Mouse (Mus musculus) kidney, embryonic 16.5 days (tissue): ENCODE data around the gene Cpne9. TPM values are rescaled to one million over a fixed set of nuclear protein-coding genes. Genes with fewer than 3 reads are reported as not detected.

Experiments
- ATAC-seq: fragments of 200-750 bp; cut with Nextera tagmentation; 2 replicates; pipeline ENCODE4 v1.8.0; 2017; ENCODE audit warnings: moderate TSS enrichment; ENCODE audit not compliant: low FRiP score, low TSS enrichment
- H3K27ac ChIP-seq: fragments of 300-500 bp; sonication (generic); 2 replicates; pipeline ENCODE4 v1.5.1; 2014; ENCODE audit warnings: low read length
- H3K27me3 ChIP-seq: fragments of 300-500 bp; sonication (generic); 2 replicates; pipeline ENCODE4 v1.6.1; 2014; ENCODE audit warnings: low read length, control low read depth, mixed read lengths; ENCODE audit not compliant: insufficient read depth
- H3K36me3 ChIP-seq: fragments of 300-500 bp; sonication (generic); 2 replicates; pipeline ENCODE4 v1.6.1; 2014; ENCODE audit warnings: low read length, control low read depth, mixed read lengths; ENCODE audit not compliant: insufficient read depth
- H3K4me1 ChIP-seq: fragments of 300-500 bp; sonication (generic); 2 replicates; pipeline ENCODE4 v1.6.1; 2014; ENCODE audit warnings: low read length, control low read depth, mixed read lengths; ENCODE audit not compliant: insufficient read depth
- H3K4me2 ChIP-seq: fragments of 300-500 bp; sonication (generic); replicated peaks from 2 replicates; pipeline ENCODE4 v1.6.1; 2014; ENCODE audit warnings: low read depth, low read length
- H3K4me3 ChIP-seq: fragments of 300-500 bp; sonication (generic); 2 replicates; pipeline ENCODE4 v1.5.1; 2014; ENCODE audit warnings: mild to moderate bottlenecking, low read length
- H3K9ac ChIP-seq: fragments of 300-500 bp; sonication (generic); replicated peaks from 2 replicates; pipeline ENCODE4 v1.6.1; 2014; ENCODE audit warnings: low read length
- H3K9me3 ChIP-seq: fragments of 300-500 bp; sonication (generic); 2 replicates; pipeline ENCODE4 v1.6.1; 2016; ENCODE audit warnings: low read length, control low read depth
- WGBS: fragments of 180-500 bp; shearing (Covaris S2); extraction: QIAGEN DNeasy Blood & Tissue Kit; methylation state at CpG from one replicate; pipeline ENCODE4 v1.1.7; 2014; 5-methylcytosine and 5-hydroxymethylcytosine counted together
- polyA plus RNA-seq: library from polyadenylated mRNA; unstranded; fragments of >200 nt; fragmentation: Nextera tagmentation; extraction: Ambion mirVana; gene quantifications from 2 replicates; pipeline ENCODE4 v1.2.1, GENCODE M21; 2015

Cpne9 gene
- polyA plus RNA-seq, 1 experiment from 2014 or later: not detected

GRCm38 (mm10) chr6:113350538-113350937, 68.4 kb downstream of the Cpne9 start:
- Histone ChIP-seq H3K4me3 (no peak overlapping the region), H3K9me3 (no peaks in the 10 kb centered on the region), H3K4me2 (no peak overlapping the region), H3K27me3 (no peaks in the 10 kb centered on the region), H3K36me3 (no peaks in the 10 kb centered on the region), H3K9ac (no peak overlapping the region), H3K4me1 (0 out of 2 replicates have a peak, but pooled peaks cover 2% of the 10 kb centered on the region), H3K27ac (no peak overlapping the region)
- no peak for ATAC-seq

- Histone ChIP-seq H3K27me3 (no peaks in the 10 kb centered on the region), H3K4me1 (0 out of 2 replicates have a peak, but pooled peaks cover 2% of the 10 kb centered on the region), H3K27ac (no peak overlapping the region), H3K4me3 (no peak overlapping the region), H3K9me3 (no peaks in the 10 kb centered on the region), H3K4me2 (no peak overlapping the region), H3K36me3 (no peaks in the 10 kb centered on the region), H3K9ac (no peak overlapping the region)
- 80% methylated on average over 1 of the region's 1 CpGs for WGBS
- no peak for ATAC-seq
These were observed 69.1 kb downstream of the Cpne9 start for GRCm38 (mm10) chr6:113351161-113351560.

- 60% methylated on average over 10 of the region's 10 CpGs for WGBS
- no peak for ATAC-seq
- Histone ChIP-seq H3K4me3 (no peak overlapping the region), H3K4me1 (0 out of 2 replicates have a peak, but pooled peaks cover 2% of the 10 kb centered on the region), H3K27ac (no peak overlapping the region), H3K36me3 (no peaks in the 10 kb centered on the region), H3K4me2 (no peak overlapping the region), H3K9ac (no peak overlapping the region), H3K9me3 (no peaks in the 10 kb centered on the region), H3K27me3 (no peaks in the 10 kb centered on the region)
These were observed 69.5 kb downstream of the Cpne9 start for GRCm38 (mm10) chr6:113351653-113352052.

- no peak for ATAC-seq
- Histone ChIP-seq H3K4me1 (0 out of 2 replicates have a peak, but pooled peaks cover 2% of the 10 kb centered on the region), H3K9me3 (no peaks in the 10 kb centered on the region), H3K4me2 (no peak overlapping the region), H3K9ac (no peak overlapping the region), H3K27ac (no peak overlapping the region), H3K27me3 (no peaks in the 10 kb centered on the region), H3K4me3 (no peak overlapping the region), H3K36me3 (no peaks in the 10 kb centered on the region)
- 71% methylated on average over 3 of the region's 3 CpGs for WGBS
These were observed 70.7 kb downstream of the Cpne9 start for GRCm38 (mm10) chr6:113352820-113353219.

GRCm38 (mm10) chr6:113353696-113354095, 71.6 kb downstream of the Cpne9 start:
- Histone ChIP-seq H3K9me3 (no peaks in the 10 kb centered on the region), H3K4me3 (no peak overlapping the region), H3K4me2 (no peak overlapping the region), H3K27ac (no peak overlapping the region), H3K36me3 (no peaks in the 10 kb centered on the region), H3K27me3 (no peaks in the 10 kb centered on the region), H3K9ac (no peak overlapping the region), H3K4me1 (0 out of 2 replicates have a peak, but pooled peaks cover 2% of the 10 kb centered on the region)
- ATAC-seq: no peak
- 63% methylated on average over 3 of the region's 3 CpGs for WGBS

Other genes starting within 250 kb of the Cpne9 start
- gene Thumpd3, start 236.1 kb upstream of the Cpne9 start, polyA plus RNA-seq: 50.9 and 55.1 TPM in 2 replicates
- 67.5 and 77.1 TPM in 2 replicates for gene Setd5, start 204.9 kb upstream of the Cpne9 start, polyA plus RNA-seq
- gene Lhfpl4, start 86.9 kb upstream of the Cpne9 start, polyA plus RNA-seq: 0.60 and 0.94 TPM in 2 replicates
- 35.5 and 37.0 TPM in 2 replicates for gene Mtmr14, start 44.5 kb upstream of the Cpne9 start, polyA plus RNA-seq
- 19.0 and 22.1 TPM in 2 replicates for gene Brpf1, start 24.8 kb downstream of the Cpne9 start, polyA plus RNA-seq
- gene Ogg1, start 44.7 kb downstream of the Cpne9 start, polyA plus RNA-seq: 17.4 and 19.4 TPM in 2 replicates
- gene Camk1, start 61.7 kb downstream of the Cpne9 start, polyA plus RNA-seq: 110 and 117 TPM in 2 replicates
- 63.5 and 66.7 TPM in 2 replicates for gene Tada3, start 95.6 kb downstream of the Cpne9 start, polyA plus RNA-seq
- 401 and 410 TPM in 2 replicates for gene Arpc4, start 95.8 kb downstream of the Cpne9 start, polyA plus RNA-seq
- 3.4 and 4.4 TPM in 2 replicates for gene Ttll3, start 107.0 kb downstream of the Cpne9 start, polyA plus RNA-seq
- 31.5 and 31.7 TPM in 2 replicates for gene Rpusd3, start 137.0 kb downstream of the Cpne9 start, polyA plus RNA-seq
- gene Cidec, start 153.5 kb downstream of the Cpne9 start, polyA plus RNA-seq: not detected in 2 replicates
- gene Jagn1, start 160.3 kb downstream of the Cpne9 start, polyA plus RNA-seq: 115 and 121 TPM in 2 replicates
- gene Il17re, start 176.2 kb downstream of the Cpne9 start, polyA plus RNA-seq: 10.0 and 10.1 TPM in 2 replicates
- gene Il17rc, start 189.1 kb downstream of the Cpne9 start, polyA plus RNA-seq: 18.2 and 31.0 TPM in 2 replicates
- 43.4 and 45.8 TPM in 2 replicates for gene Creld1, start 201.0 kb downstream of the Cpne9 start, polyA plus RNA-seq
- gene Prrt3, start 219.6 kb downstream of the Cpne9 start, polyA plus RNA-seq: 0.97 and 0.99 TPM in 2 replicates
- gene Emc3, start 249.3 kb downstream of the Cpne9 start, polyA plus RNA-seq: 120 and 122 TPM in 2 replicates
- 10.7 and 12.0 TPM in 2 replicates for gene Fancd2, start 249.4 kb downstream of the Cpne9 start, polyA plus RNA-seq